Mouse (Mus musculus) liver, adult 2 months (tissue): ENCODE measurements around the gene Tmem45b.

Experiments
- CTCF ChIP-seq: fragments of 200-500 bp; IDR thresholded peaks from 2 replicates; pipeline ENCODE4 v1.5.1; 2011; ENCODE audit warnings: low read depth, low read length, control low read depth
- POLR2A ChIP-seq: fragments of 200-500 bp; IDR thresholded peaks from 2 replicates; pipeline ENCODE4 v1.6.1; 2011; ENCODE audit warnings: low read length, control low read depth; ENCODE audit not compliant: insufficient read depth; ENCODE audit errors: extremely low read depth

DNA sequence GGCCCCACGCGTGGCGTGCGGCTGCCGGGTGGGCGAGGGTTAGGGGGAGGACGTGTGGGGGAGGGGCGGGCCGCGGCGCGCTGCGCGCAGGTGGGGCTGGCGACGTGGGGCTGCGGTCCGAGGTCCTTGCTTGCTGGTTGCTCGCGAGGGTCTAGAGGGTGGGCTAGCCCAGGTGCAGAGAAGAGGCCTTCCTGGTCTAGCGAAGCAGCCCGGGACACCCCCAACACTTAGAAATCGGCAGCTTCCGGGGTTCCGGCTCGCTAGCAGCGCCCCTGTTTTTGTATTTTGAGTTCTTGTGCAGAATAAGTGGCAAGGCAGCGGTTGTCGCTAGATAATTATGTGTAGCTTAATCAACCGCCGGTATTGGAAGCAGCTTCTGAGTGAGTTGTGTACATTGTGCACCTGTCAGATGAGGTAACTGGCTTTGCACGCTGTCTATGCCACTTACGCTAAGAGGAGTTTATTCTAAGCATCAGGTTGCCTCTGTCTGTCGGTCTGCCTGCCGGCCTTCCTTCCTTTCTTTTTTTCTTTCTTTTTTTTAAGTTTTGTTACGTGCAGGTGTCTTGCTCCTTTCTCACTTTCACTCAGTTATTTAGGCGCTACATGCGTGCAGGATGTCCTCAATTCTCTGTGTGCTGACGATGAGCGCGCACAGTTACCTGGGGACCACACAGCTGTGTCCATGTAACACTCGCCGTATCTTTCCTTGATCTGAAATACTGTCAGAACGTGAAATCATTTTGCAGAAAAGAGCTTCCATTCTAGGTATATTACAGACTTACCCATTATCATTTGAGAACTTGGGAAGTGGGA, 77.7 kb downstream of the Tmem45b start:
- TF ChIP-seq CTCF = no peak
- no peak for TF ChIP-seq POLR2A
